Mouse (Mus musculus): Measurements from ENCODE around the gene Nrxn3. TPM values are rescaled to one million over a fixed set of nuclear protein-coding genes. Genes with fewer than 3 reads are reported as not detected.

The Nrxn3 gene
- total RNA-seq, 2 experiments from 2014 or later, result 0.08 to 0.13 TPM

- intact Hi-C loops (cut with DNase I), result no loop called here
These were observed 1231.9 kb downstream of the Nrxn3 start for GRCm38 (mm10) chr12:89954441-89955070.

GRCm38 (mm10) chr12:89963073-89963472 is 1240.4 kb downstream of the Nrxn3 start:
- DNase-seq (ENCODE audit: low spot score), result no peak
- intact Hi-C loops (cut with DNase I), result no loop called here

More at GRCm38 (mm10) chr12:89954441-89955070, 1231.9 kb downstream of the Nrxn3 start:
- DNase-seq (ENCODE audit: low spot score), result no peak

- intact Hi-C loops (cut with DNase I), result no loop called here
- no peak for DNase-seq (ENCODE audit: low spot score)
These were observed 1254.0 kb downstream of the Nrxn3 start for GRCm38 (mm10) chr12:89976648-89977047.

GRCm38 (mm10) chr12:89977479-89977878 is 1254.8 kb downstream of the Nrxn3 start:
- intact Hi-C loops (cut with DNase I), result no loop called here
- no peak for DNase-seq (ENCODE audit: low spot score)

GRCm38 (mm10) chr12:89979190-89979589 is 1256.5 kb downstream of the Nrxn3 start:
- intact Hi-C loops (cut with DNase I), result no loop called here
- DNase-seq (ENCODE audit: low spot score), result no peak

- no peak for DNase-seq (ENCODE audit: low spot score)
- intact Hi-C loops (cut with DNase I), result no loop called here
These were observed 1259.8 kb downstream of the Nrxn3 start for GRCm38 (mm10) chr12:89982445-89982844.

- no peak for DNase-seq (ENCODE audit: low spot score)
- intact Hi-C loops (cut with DNase I), result no loop called here
These were observed 1260.7 kb downstream of the Nrxn3 start for GRCm38 (mm10) chr12:89983399-89983798.

- no peak for DNase-seq (ENCODE audit: low spot score)
- intact Hi-C loops (cut with DNase I), result no loop called here
These were observed 1263.5 kb downstream of the Nrxn3 start for GRCm38 (mm10) chr12:89986219-89986618.

GRCm38 (mm10) chr12:89993273-89993672 is 1270.6 kb downstream of the Nrxn3 start:
- no peak for DNase-seq (ENCODE audit: low spot score)
- intact Hi-C loops (cut with DNase I), result no loop called here

- intact Hi-C loops (cut with DNase I), result no loop called here
- no peak for DNase-seq (ENCODE audit: low spot score)
These were observed 1272.7 kb downstream of the Nrxn3 start for GRCm38 (mm10) chr12:89995392-89995791.

- intact Hi-C loops (cut with DNase I), result no loop called here
These were observed 1287.6 kb downstream of the Nrxn3 start for GRCm38 (mm10) chr12:90010280-90010679.

GRCm38 (mm10) chr12:90013958-90014357 is 1291.3 kb downstream of the Nrxn3 start:
- DNase-seq (ENCODE audit: low spot score), result no peak
- intact Hi-C loops (cut with DNase I), result no loop called here

More at GRCm38 (mm10) chr12:90010280-90010679, 1287.6 kb downstream of the Nrxn3 start:
- no peak for DNase-seq (ENCODE audit: low spot score)

- peak; percentile 2 for DNase-seq (ENCODE audit: low spot score)
- intact Hi-C loops (cut with DNase I), result no loop called here
These were observed 1304.3 kb downstream of the Nrxn3 start for GRCm38 (mm10) chr12:90027023-90027422.

GRCm38 (mm10) chr12:90041038-90041437 is 1318.4 kb downstream of the Nrxn3 start:
- intact Hi-C loops (cut with DNase I), result no loop called here
- DNase-seq (ENCODE audit: low spot score), result no peak

GRCm38 (mm10) chr12:90056256-90056655 is 1333.6 kb downstream of the Nrxn3 start:
- intact Hi-C loops (cut with DNase I), result no loop called here
- no peak for DNase-seq (ENCODE audit: low spot score)

- intact Hi-C loops (cut with DNase I), result no loop called here
- no peak for DNase-seq (ENCODE audit: low spot score)
These were observed 1337.1 kb downstream of the Nrxn3 start for GRCm38 (mm10) chr12:90059786-90060185.

- intact Hi-C loops (cut with DNase I), result no loop called here
- no peak for DNase-seq (ENCODE audit: low spot score)
These were observed 1338.6 kb downstream of the Nrxn3 start for GRCm38 (mm10) chr12:90061312-90061711.

GRCm38 (mm10) chr12:90062219-90062618 is 1339.5 kb downstream of the Nrxn3 start:
- no peak for DNase-seq (ENCODE audit: low spot score)

GRCm38 (mm10) chr12:90063443-90063842 is 1340.8 kb downstream of the Nrxn3 start:
- DNase-seq (ENCODE audit: low spot score), result no peak
- intact Hi-C loops (cut with DNase I), result no loop called here

More at GRCm38 (mm10) chr12:90062219-90062618, 1339.5 kb downstream of the Nrxn3 start:
- intact Hi-C loops (cut with DNase I), result no loop called here

- DNase-seq (ENCODE audit: low spot score), result no peak
- intact Hi-C loops (cut with DNase I), result no loop called here
These were observed 1363.2 kb downstream of the Nrxn3 start for GRCm38 (mm10) chr12:90085862-90086261.

- DNase-seq (ENCODE audit: low spot score), result no peak
- intact Hi-C loops (cut with DNase I), result no loop called here
These were observed 1373.1 kb downstream of the Nrxn3 start for GRCm38 (mm10) chr12:90095754-90096153.

GRCm38 (mm10) chr12:90113351-90113791 is 1390.7 kb downstream of the Nrxn3 start:
- intact Hi-C loops (cut with DNase I), result no loop called here
- no peak for DNase-seq (ENCODE audit: low spot score)
